Mouse (Mus musculus) liver, adult 2 months (tissue): ENCODE measurements around the gene Klc4.

ENCODE experiments used
- CTCF ChIP-seq: fragments of 200-500 bp; IDR thresholded peaks from 2 replicates; pipeline ENCODE4 v1.5.1; 2011; ENCODE audit warnings: low read depth, low read length, control low read depth
- POLR2A ChIP-seq: fragments of 200-500 bp; IDR thresholded peaks from 2 replicates; pipeline ENCODE4 v1.6.1; 2011; ENCODE audit warnings: low read length, control low read depth; ENCODE audit not compliant: insufficient read depth; ENCODE audit errors: extremely low read depth

GRCm38 (mm10) chr17:46593124-46593523 lies 52.7 kb downstream of the Klc4 start:
- TF ChIP-seq CTCF (no peak), POLR2A (no peak)
